Mouse (Mus musculus) spleen, adult 2 months (tissue): ENCODE measurements at regions not wholly inside any gene's neighbourhood (a gene's known extent, or its start where the extent isn't known, plus 50 kb on each side); places are given as distances from the start of the nearest gene placed in this dataset.
A peak's percentile ranks its signal among the peaks of the same experiment; 100 is the strongest.

Source experiments
- DNase-seq, 2 experiments: peaks; one replicate each; pipeline versions ENCODE4 v3.0.0 to v3.0.0-alpha.2; 2012 to 2021; ENCODE audit warnings: low spot score in 2 of 2, low read depth in 1 of 2
- H3K27ac ChIP-seq: fragments of 200-500 bp; 2 replicates; pipeline ENCODE4 v1.5.1; 2012; ENCODE audit warnings: low read length, inconsistent platforms; ENCODE audit not compliant: insufficient read depth
- H3K27me3 ChIP-seq: fragments of 200-500 bp; 2 replicates; pipeline ENCODE4 v1.6.1; 2012; ENCODE audit warnings: mild to moderate bottlenecking, moderate library complexity, low read length, inconsistent platforms; ENCODE audit not compliant: control insufficient read depth, insufficient read depth
- H3K36me3 ChIP-seq: fragments of 200-500 bp; 2 replicates; pipeline ENCODE4 v1.6.1; 2012; ENCODE audit warnings: mild to moderate bottlenecking, low read length, inconsistent platforms; ENCODE audit not compliant: control insufficient read depth, insufficient read depth
- H3K4me1 ChIP-seq: fragments of 200-500 bp; 2 replicates; pipeline ENCODE4 v1.6.1; 2011; ENCODE audit warnings: inconsistent platforms; ENCODE audit not compliant: control insufficient read depth, insufficient read depth, insufficient read length
- H3K4me3 ChIP-seq: fragments of 200-500 bp; 2 replicates; pipeline ENCODE4 v1.5.1; 2011; ENCODE audit warnings: mild to moderate bottlenecking, inconsistent platforms; ENCODE audit not compliant: insufficient read depth, insufficient read length; ENCODE audit errors: extremely low read depth
- CTCF ChIP-seq: fragments of 200-500 bp; IDR thresholded peaks from 2 replicates; pipeline ENCODE4 v1.5.1; 2011; ENCODE audit warnings: mild to moderate bottlenecking, inconsistent platforms; ENCODE audit not compliant: insufficient read depth, insufficient read length, insufficient replicate concordance; ENCODE audit errors: extremely low read depth
- POLR2A ChIP-seq: fragments of 200-500 bp; IDR thresholded peaks from 2 replicates; pipeline ENCODE4 v1.6.1; 2011; ENCODE audit warnings: low read depth, low read length, inconsistent platforms
- WGBS: fragments of 180-500 bp; shearing (Covaris S2); methylation state at CpG from one replicate; pipeline ENCODE4 v1.1.7; 2018; 5-methylcytosine and 5-hydroxymethylcytosine counted together

DNA sequence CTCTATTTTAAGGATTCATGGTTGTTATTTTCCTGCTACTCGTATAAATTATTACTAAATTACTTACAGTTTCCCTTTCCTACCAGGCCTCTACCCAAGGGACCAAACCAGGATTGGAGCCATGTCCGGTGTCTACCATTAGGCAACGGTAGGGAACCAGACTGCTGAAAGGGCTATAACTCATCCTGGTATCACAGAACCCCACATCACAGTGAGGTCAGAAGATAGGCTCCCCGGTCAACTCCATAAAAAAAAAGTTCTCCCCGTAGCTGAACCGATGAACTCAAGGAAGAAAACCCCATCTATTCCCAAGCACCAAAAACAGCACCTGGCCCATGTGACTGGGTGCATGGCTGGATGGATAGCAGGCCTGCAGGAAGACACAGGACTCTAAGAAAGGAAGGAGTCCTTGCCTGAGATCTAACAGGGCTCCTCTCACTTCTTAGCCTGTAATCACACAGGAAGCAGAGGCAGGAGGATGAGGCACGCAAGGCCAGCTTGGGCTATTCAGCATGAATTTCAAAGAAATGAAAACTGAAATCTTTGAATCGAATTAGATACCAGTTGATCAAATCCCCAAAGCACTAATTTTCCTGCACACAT is 150.6 kb upstream of the Smim15 start:
- Histone ChIP-seq H3K27me3 (peaks cover 8% of the 10 kb centered on the region), H3K27ac (no peak overlapping the region), H3K36me3 (no peaks in the 10 kb centered on the region), H3K4me3 (no peak overlapping the region), H3K4me1 (no peaks in the 10 kb centered on the region; the same call in 1 of the 2 replicates)
- TF ChIP-seq CTCF (no peak), POLR2A (no peak)
- no peak for DNase-seq
- WGBS = 84% methylated on average over 8 of the region's 8 CpGs

DNA sequence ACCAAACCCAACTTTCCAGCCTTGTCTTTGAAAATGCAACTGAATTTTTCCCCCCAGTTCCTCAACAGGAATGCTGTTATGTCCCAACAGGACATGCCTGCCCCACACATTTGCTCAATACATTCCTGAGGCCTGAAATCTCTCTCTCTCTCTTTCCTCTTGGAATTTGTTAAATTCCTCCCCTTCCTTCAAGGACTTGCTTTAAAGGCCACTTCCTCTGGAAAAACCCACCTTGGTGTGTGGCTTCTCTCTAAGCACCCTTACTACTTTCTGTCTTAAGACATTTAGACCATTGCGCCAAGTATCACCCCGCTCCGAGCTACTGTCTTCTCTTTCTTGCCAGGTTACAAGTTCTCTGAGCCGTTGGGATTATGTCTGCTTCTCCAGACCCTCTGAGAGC is 151.2 kb upstream of the Smim15 start:
- Histone ChIP-seq H3K27me3 (peaks cover 12% of the 10 kb centered on the region), H3K4me3 (no peak overlapping the region)
- 90% methylated on average over 4 of the region's 4 CpGs for WGBS

DNA sequence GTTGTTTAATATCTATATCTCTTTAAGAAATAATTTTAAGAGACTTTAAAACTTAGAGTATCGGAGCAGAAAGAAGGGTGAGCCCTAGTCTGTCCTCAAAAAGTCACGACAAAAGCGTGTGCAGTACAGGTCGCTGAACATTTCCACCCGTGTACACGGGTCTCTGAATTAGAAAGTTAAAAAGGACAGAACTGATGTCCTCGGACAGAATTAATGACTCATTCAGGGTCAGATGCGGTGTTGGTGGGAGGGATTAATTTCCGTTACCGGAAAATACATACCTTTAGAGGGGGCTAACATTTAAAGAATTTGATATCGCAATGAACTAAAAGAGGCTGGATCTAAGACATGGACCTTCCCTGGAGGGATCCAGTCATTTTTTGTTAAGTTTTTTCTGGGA is 152.3 kb upstream of the Smim15 start:
- Histone ChIP-seq H3K4me1 (peaks cover 2% of the 10 kb centered on the region), H3K27ac (no peak overlapping the region), H3K27me3 (peaks cover 12% of the 10 kb centered on the region), H3K4me3 (peak overlapping the region; percentile 64; the same call in 1 of the 2 replicates), H3K36me3 (no peaks in the 10 kb centered on the region)
- no peak for TF ChIP-seq CTCF
- no peak for TF ChIP-seq POLR2A
- DNase-seq = no peak
- 14% methylated on average over 11 of the region's 11 CpGs for WGBS

More for the DNA sequence above, 151.2 kb upstream of the Smim15 start:
- Histone ChIP-seq H3K27ac (no peak overlapping the region), H3K4me1 (no peaks in the 10 kb centered on the region; the same call in 1 of the 2 replicates), H3K36me3 (no peaks in the 10 kb centered on the region)
- TF ChIP-seq CTCF (no peak), POLR2A (no peak)
- DNase-seq = no peak

DNA sequence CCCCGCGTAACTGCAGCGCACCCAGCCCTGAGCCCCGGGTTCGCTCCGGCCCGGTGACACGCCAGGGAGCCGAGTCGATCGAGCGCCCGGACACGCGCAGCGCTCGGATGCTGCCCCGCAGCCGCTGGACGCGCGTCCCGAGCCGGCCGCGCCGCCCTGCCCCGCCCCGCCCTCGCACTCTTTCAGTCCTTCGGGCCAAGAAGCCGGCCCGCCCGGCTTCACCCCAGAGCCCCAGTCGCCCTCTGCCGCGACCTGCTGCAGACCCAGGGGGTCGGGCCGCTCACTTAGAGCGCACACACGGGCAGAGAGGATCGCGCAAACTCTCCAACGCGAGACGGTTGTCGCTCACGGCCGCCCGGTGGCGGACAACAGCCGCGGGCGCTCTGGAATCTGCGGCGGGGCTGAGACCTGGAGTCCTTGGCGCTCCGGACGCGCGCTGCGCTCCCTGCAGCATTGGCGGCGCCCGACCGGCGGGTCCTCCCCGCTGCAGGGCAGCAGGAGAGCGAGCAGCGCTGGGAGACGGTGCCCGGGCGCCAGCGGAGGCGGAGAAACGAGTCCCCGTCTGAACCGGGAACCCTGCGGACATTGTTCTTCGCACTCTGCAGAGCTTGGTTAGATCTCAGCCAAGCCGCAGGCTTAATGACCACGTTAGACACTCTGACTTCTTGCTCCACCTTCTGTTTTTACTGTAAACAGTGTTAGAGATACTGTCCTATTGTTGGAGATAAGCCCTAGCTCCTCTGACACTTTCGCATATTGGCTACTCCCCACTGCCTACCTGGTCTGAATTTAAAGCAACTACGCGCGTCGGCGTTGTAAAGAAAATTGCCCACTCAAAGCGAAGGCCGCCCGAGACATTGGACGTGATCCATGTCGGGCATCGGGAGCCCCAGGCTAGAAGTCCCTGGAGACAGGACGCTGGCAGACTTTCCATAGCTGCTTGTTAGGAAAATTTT is 153.1 kb upstream of the Smim15 start:
- Histone ChIP-seq H3K27me3 (peaks cover 14% of the 10 kb centered on the region), H3K4me1 (peaks cover 2% of the 10 kb centered on the region), H3K27ac (peak overlapping the region; percentile 99), H3K4me3 (peak overlapping the region; percentile 64), H3K36me3 (no peaks in the 10 kb centered on the region)
- WGBS = under 1% methylated on average over 95 of the region's 95 CpGs
- peak in 1 of 2 experiments; percentile 36 for DNase-seq
- TF ChIP-seq CTCF (no peak), POLR2A (no peak)

DNA sequence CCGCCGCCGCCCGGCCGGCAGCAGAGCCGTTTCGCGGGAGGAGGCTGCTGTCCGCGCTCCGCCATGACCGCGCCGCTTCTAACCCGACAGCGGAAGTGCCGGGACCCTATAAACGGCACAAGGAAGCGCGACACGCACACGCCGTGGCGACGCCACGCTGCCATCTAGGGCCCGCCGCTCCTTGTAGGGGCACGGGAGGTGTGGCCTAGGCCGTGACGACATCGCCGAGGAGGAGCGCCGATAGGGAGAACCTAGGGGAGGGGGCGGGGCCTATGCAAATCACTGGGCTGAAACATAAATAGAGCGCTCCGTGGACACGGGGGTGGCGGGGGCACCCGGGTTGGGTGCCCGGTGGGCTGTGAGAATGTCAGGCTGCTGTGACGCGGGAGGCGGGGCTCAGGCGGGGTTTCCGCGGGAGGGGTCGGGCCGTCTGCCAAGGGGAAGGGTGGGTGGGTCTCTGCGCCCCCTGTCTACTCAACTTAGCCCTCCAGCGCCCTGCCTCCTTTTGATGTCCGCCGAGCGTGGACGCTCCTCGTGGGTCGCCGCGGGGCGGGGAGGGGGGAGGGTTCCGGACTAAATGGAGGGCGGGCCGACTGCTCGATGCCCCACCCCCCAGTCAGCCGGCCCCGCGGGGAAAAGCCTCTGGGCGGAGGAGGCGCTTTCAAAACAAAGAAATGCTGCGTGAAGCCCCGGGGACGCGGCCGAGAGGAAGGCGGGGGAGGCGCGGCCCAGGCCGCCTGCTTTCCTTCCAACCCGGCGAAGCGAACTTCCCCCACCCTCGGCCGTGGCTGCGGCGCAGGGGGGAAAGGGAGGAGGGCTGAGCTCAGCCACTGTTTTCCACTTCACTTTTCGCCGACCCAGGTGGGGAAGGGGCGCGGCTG is 154.0 kb upstream of the Smim15 start:
- Histone ChIP-seq H3K27me3 (peaks cover 14% of the 10 kb centered on the region), H3K27ac (peak overlapping the region; percentile 99), H3K4me3 (peak overlapping the region; percentile 98), H3K4me1 (peaks cover 2% of the 10 kb centered on the region), H3K36me3 (no peaks in the 10 kb centered on the region)
- TF ChIP-seq CTCF (no peak), POLR2A (peak; percentile 86)
- peak; percentile 99 for DNase-seq
- WGBS = under 1% methylated on average over 78 of the region's 90 CpGs

DNA sequence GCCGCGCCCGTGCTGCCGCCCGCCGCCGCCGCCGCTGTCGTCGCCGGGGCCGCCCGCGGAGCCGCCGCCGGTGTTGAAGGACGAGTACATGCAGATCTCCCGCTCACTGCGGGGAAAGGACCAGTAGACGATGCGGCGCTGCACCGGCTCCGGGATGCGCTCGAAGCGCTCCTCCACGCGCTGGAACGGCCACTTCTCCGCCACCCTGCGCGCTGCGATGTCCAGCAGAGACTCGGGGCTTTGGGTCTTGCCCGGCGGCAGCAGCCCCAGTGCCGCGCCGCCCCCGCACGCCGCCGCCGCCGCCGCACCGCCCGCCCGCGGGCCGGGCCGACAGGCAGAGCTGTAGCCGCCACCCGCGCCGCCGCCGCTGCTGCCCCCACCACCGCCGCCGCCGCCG is 154.7 kb upstream of the Smim15 start:
- TF ChIP-seq CTCF (no peak), POLR2A (no peak)
- 8% methylated on average over 63 of the region's 66 CpGs for WGBS
- peak overlapping the region; percentile 86 for H3K27ac ChIP-seq

More for the DNA sequence above, 154.7 kb upstream of the Smim15 start:
- Histone ChIP-seq H3K4me3 (peak overlapping the region; percentile 98), H3K36me3 (no peaks in the 10 kb centered on the region), H3K4me1 (peaks cover 2% of the 10 kb centered on the region), H3K27me3 (peaks cover 14% of the 10 kb centered on the region)
- no peak for DNase-seq
